Mouse (Mus musculus) midbrain, embryonic 11.5 days (tissue): ENCODE measurements around the gene Glrx. TPM values are rescaled to one million over a fixed set of nuclear protein-coding genes. Genes with fewer than 3 reads are reported as not detected.

ENCODE experiments used
- ATAC-seq: fragments of 200-750 bp; cut with Nextera tagmentation; 2 replicates; pipeline ENCODE4 v1.8.0; 2017; ENCODE audit warnings: moderate TSS enrichment, moderate library complexity; ENCODE audit not compliant: low FRiP score
- DNase-seq: peaks from one replicate; pipeline ENCODE4 v3.0.0; 2015; ENCODE audit warnings: low spot score; ENCODE audit errors: missing footprints
- H3K27ac ChIP-seq: fragments of 300-500 bp; sonication (generic); 2 replicates; pipeline ENCODE4 v1.5.1; 2014; ENCODE audit warnings: low read depth, low read length
- H3K27me3 ChIP-seq: fragments of 300-500 bp; sonication (generic); 2 replicates; pipeline ENCODE4 v1.6.1; 2014; ENCODE audit warnings: mild to moderate bottlenecking, low read length, moderate library complexity, mixed read lengths; ENCODE audit not compliant: control insufficient read depth, insufficient read depth
- H3K36me3 ChIP-seq: fragments of 300-500 bp; sonication (generic); 2 replicates; pipeline ENCODE4 v1.6.1; 2014; ENCODE audit warnings: mild to moderate bottlenecking, low read length, moderate library complexity, mixed read lengths; ENCODE audit not compliant: control insufficient read depth, insufficient read depth
- H3K4me1 ChIP-seq: fragments of 300-500 bp; sonication (generic); 2 replicates; pipeline ENCODE4 v1.6.1; 2014; ENCODE audit warnings: low read length; ENCODE audit not compliant: control insufficient read depth, insufficient read depth
- H3K4me2 ChIP-seq: fragments of 300-500 bp; sonication (generic); 2 replicates; pipeline ENCODE4 v1.6.1; 2014; ENCODE audit warnings: mild to moderate bottlenecking, moderate library complexity
- H3K4me3 ChIP-seq: fragments of 300-500 bp; sonication (generic); 2 replicates; pipeline ENCODE4 v1.5.1; 2014; ENCODE audit warnings: low read depth, low read length
- H3K9ac ChIP-seq: fragments of 300-500 bp; sonication (generic); 2 replicates; pipeline ENCODE4 v1.6.1; 2014; ENCODE audit warnings: low read length
- H3K9me3 ChIP-seq: fragments of 300-500 bp; sonication (generic); 2 replicates; pipeline ENCODE4 v1.6.1; 2016; ENCODE audit warnings: low read length; ENCODE audit not compliant: control insufficient read depth
- WGBS: fragments of 180-500 bp; shearing (Covaris S2); extraction: QIAGEN DNeasy Blood & Tissue Kit; methylation state at CpG from one replicate; pipeline ENCODE4 v1.1.7; 2014; 5-methylcytosine and 5-hydroxymethylcytosine counted together
- polyA plus RNA-seq: library from polyadenylated mRNA; unstranded; fragments of >200 nt; fragmentation: Nextera tagmentation; extraction: Ambion mirVana; gene quantifications from 2 replicates; pipeline ENCODE4 v1.2.1, GENCODE M21; 2014

The Glrx gene
- polyA plus RNA-seq, 1 experiment from 2014 or later = 31.3 TPM

- 87% methylated on average over 6 of the region's 6 CpGs for WGBS
Observed at GRCm38 (mm10) chr13:75831710-75832109, 8.0 kb upstream of the Glrx start.

DNA sequence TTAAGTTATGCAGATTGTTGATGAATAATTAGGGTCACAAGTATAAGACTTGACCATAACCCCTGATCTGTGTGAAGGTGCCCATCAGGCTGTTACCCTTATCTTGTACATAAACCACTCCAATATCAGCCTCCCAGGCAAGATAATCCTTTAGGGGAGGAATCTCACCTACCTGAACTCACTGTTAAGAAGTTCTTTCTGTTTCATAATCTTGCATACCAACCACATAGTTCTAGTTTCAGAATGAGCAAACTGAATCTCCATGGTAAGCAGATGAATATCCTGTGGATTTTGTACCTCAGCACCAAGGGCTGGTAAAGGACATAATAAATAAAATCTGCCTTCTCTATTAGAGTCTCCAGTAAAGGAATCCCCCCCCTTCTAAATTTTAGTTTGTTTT is 7.0 kb upstream of the Glrx start:
- Histone ChIP-seq H3K4me2 (no peak overlapping the region), H3K4me1 (no peaks in the 10 kb centered on the region), H3K27ac (no peak overlapping the region), H3K36me3 (no peaks in the 10 kb centered on the region), H3K9ac (no peak overlapping the region), H3K4me3 (no peak overlapping the region), H3K9me3 (no peaks in the 10 kb centered on the region), H3K27me3 (no peaks in the 10 kb centered on the region)
- DNase-seq (no peak), ATAC-seq (no peak)

More at GRCm38 (mm10) chr13:75831710-75832109, 8.0 kb upstream of the Glrx start:
- Histone ChIP-seq H3K27ac (no peak overlapping the region), H3K36me3 (no peaks in the 10 kb centered on the region), H3K4me3 (no peak overlapping the region), H3K4me2 (no peak overlapping the region), H3K27me3 (no peaks in the 10 kb centered on the region), H3K9me3 (no peaks in the 10 kb centered on the region), H3K4me1 (no peaks in the 10 kb centered on the region), H3K9ac (no peak overlapping the region)
- DNase-seq (no peak), ATAC-seq (no peak)

GRCm38 (mm10) chr13:75833499-75833898 is 6.2 kb upstream of the Glrx start:
- H3K9ac ChIP-seq = no peak overlapping the region
- DNase-seq (no peak), ATAC-seq (no peak)
- H3K36me3 ChIP-seq = no peaks in the 10 kb centered on the region
- no peaks in the 10 kb centered on the region for H3K4me1 ChIP-seq
- H3K27me3 ChIP-seq = no peaks in the 10 kb centered on the region
- no peak overlapping the region for H3K27ac ChIP-seq
- no peak overlapping the region for H3K4me3 ChIP-seq
- H3K4me2 ChIP-seq = no peak overlapping the region
- H3K9me3 ChIP-seq = no peaks in the 10 kb centered on the region

GRCm38 (mm10) chr13:75835461-75835860 is 4.2 kb upstream of the Glrx start:
- H3K36me3 ChIP-seq = no peaks in the 10 kb centered on the region
- no peak overlapping the region for H3K27ac ChIP-seq
- DNase-seq = peak; percentile 54
- H3K4me3 ChIP-seq = no peak overlapping the region
- H3K9ac ChIP-seq = no peak overlapping the region
- no peak overlapping the region for H3K4me2 ChIP-seq
- no peak for ATAC-seq
- 63% methylated on average over 2 of the region's 2 CpGs for WGBS
- peaks cover 5% of the 10 kb centered on the region; the same call in 1 of the 2 replicates for H3K4me1 ChIP-seq
- H3K9me3 ChIP-seq = no peaks in the 10 kb centered on the region
- H3K27me3 ChIP-seq = no peaks in the 10 kb centered on the region

- no peaks in the 10 kb centered on the region for H3K36me3 ChIP-seq
- no peaks in the 10 kb centered on the region for H3K27me3 ChIP-seq
- no peak overlapping the region for H3K4me3 ChIP-seq
- 94% methylated on average over 4 of the region's 4 CpGs for WGBS
- no peak overlapping the region for H3K4me2 ChIP-seq
- no peaks in the 10 kb centered on the region for H3K9me3 ChIP-seq
- ATAC-seq (no peak), DNase-seq (peak; percentile 44)
- peaks cover 8% of the 10 kb centered on the region; the same call in 1 of the 2 replicates for H3K4me1 ChIP-seq
- no peak overlapping the region for H3K27ac ChIP-seq
- H3K9ac ChIP-seq = no peak overlapping the region
Observed at GRCm38 (mm10) chr13:75838506-75838905, 1.2 kb upstream of the Glrx start.

GRCm38 (mm10) chr13:75840752-75841285 is 1.2 kb downstream of the Glrx start:
- peak overlapping the region; percentile 67 for H3K4me2 ChIP-seq
- 49% methylated on average over 6 of the region's 6 CpGs for WGBS
- H3K9ac ChIP-seq = no peak overlapping the region; the same call in 1 of the 2 replicates
- ATAC-seq = no peak
- no peaks in the 10 kb centered on the region for H3K36me3 ChIP-seq
- no peak for DNase-seq
- no peaks in the 10 kb centered on the region for H3K9me3 ChIP-seq
- peak overlapping the region; percentile 46 for H3K4me3 ChIP-seq
- no peak overlapping the region for H3K27ac ChIP-seq
- H3K27me3 ChIP-seq = no peaks in the 10 kb centered on the region
- peaks cover 8% of the 10 kb centered on the region; the same call in 1 of the 2 replicates for H3K4me1 ChIP-seq

DNA sequence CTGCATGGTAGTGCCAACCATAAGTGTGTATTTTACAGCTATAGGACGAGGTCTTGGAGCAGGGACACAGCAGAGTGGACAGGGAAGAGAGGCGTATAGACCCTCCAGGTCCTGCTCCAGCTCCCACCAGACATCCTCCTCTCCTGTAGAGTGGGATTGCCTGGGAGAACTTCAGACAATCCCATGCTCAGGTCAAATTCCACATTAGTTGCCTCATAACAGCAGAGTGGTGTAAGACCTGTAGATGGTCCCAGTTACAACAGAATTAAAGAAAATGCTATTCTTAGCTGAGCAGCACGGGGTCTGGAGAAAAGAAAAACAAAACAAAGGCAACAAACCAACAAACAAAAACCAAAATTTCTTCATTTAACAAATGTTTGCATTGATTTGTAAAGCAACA is 2.3 kb downstream of the Glrx start:
- 68% methylated on average over 3 of the region's 3 CpGs for WGBS
- Histone ChIP-seq H3K9me3 (no peaks in the 10 kb centered on the region), H3K4me2 (no peak overlapping the region), H3K27ac (no peak overlapping the region), H3K4me3 (no peak overlapping the region), H3K27me3 (no peaks in the 10 kb centered on the region), H3K4me1 (peaks cover 8% of the 10 kb centered on the region; the same call in 1 of the 2 replicates), H3K9ac (no peak overlapping the region), H3K36me3 (no peaks in the 10 kb centered on the region)
- ATAC-seq (no peak), DNase-seq (peak; percentile 56)

DNA sequence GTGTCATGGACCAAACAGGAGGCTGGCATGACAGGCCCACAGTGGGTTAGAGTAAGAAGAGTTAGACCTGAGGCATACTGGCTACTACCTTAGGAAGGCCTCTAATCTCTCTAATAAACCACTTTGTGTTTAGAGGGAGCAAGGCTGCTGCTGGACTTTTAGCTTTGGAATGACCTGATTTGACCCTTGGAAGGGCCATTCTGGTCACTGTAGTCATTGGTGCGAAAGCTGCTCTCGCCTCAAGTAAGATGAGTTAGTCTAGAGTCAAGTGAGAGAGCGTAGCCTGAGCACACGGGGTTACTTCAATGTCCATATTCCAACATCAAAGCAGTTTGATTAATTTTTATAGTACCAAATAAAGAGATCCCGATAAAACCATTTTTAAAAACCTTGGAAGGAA is 3.7 kb downstream of the Glrx start:
- no peak for ATAC-seq
- peaks cover 8% of the 10 kb centered on the region; the same call in 1 of the 2 replicates for H3K4me1 ChIP-seq
- WGBS = 89% methylated on average over 5 of the region's 5 CpGs

DNA sequence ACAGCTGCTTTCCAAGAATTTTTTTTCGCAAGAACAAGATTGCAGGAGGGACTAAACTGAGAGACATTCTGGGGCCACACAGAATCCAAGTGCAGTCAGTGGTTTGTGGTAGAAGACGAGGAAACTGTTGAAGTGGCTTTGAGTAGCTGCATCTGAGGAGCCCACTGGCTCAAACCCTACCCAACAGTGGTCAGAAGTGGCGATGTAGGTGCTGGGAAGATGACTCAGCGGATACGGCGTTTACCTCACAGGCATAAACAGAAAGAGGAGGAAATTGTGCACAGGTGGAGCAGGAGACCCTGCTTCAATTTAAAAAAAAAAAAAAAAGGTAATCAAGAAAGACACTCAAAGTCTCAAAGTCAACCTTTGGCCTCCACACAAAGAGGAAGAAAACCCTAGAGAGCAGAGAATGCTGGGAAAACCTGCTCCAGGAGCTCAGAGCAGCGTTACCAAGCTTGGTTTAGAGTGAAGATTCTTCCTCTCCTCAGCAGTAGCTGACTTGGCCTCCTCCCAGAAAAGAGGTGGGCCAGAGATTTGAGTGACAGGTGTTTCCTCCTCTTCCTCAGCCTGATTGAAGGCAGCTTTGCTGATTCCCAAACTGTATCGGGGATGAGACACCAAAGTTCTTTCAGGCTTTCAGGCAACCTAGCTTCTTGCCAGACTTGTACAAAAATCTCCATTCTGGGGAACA is 4.5 kb downstream of the Glrx start:
- Histone ChIP-seq H3K4me2 (no peak overlapping the region), H3K9ac (no peak overlapping the region), H3K4me1 (peaks cover 8% of the 10 kb centered on the region; the same call in 1 of the 2 replicates), H3K4me3 (no peak overlapping the region), H3K36me3 (no peaks in the 10 kb centered on the region), H3K27ac (no peak overlapping the region), H3K27me3 (no peaks in the 10 kb centered on the region), H3K9me3 (no peaks in the 10 kb centered on the region)
- ATAC-seq (no peak), DNase-seq (peak; percentile 75)
- 82% methylated on average over 8 of the region's 8 CpGs for WGBS

More for the DNA sequence above, 3.7 kb downstream of the Glrx start:
- H3K9ac ChIP-seq = no peak overlapping the region
- no peaks in the 10 kb centered on the region for H3K36me3 ChIP-seq
- peak; percentile 79 for DNase-seq
- H3K4me2 ChIP-seq = no peak overlapping the region
- H3K27ac ChIP-seq = no peak overlapping the region
- no peaks in the 10 kb centered on the region for H3K27me3 ChIP-seq
- H3K9me3 ChIP-seq = no peaks in the 10 kb centered on the region
- no peak overlapping the region for H3K4me3 ChIP-seq
